Mouse (Mus musculus): ENCODE results near the gene Kcnq2.

DNA sequence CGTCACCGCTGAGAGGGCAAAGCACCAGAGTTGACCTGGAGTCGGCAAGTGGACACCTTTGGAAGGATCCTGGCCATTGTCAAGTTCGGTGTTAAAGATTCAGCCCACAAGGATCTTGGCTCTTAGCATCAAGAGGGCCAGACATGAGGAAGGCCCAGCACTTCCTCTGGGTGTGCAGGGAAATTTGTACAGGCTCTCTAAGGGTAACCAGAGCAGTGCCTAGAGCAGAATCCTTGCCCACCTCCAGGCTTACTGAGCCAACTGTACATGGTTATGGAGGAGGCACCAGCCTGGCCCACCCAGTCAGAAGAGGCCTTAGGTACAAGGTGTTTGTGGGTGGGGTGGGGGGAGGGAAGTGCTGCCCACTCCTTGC lies 332 bp upstream of the Kcnq2 start:
- TF ChIP-seq CTCF (IDR thresholded peaks at IDR 0.05; ENCODE audit: control insufficient read depth, insufficient read depth, insufficient read length) (no peak), MYOD1 (IDR thresholded peaks at IDR 0.05; ENCODE audit: control insufficient read depth, insufficient read length, low read depth) (no peak), USF1 (IDR thresholded peaks at IDR 0.05; ENCODE audit: low read depth) (no peak), MAX (IDR thresholded peaks at IDR 0.05) (no peak), CEBPB (IDR thresholded peaks at IDR 0.05; ENCODE audit: low read depth) (no peak), MYOG (IDR thresholded peaks at IDR 0.05; ENCODE audit: control insufficient read depth, extremely low read depth, insufficient read length) (no peak)
